Mouse (Mus musculus) liver, embryonic 16.5 days (tissue): ENCODE measurements around the gene Tmem263. TPM values are rescaled to one million over a fixed set of nuclear protein-coding genes. Genes with fewer than 3 reads are reported as not detected.
A peak's percentile ranks its signal among the peaks of the same experiment; 100 is the strongest.

Experiments
- ATAC-seq: fragments of 200-750 bp; cut with Nextera tagmentation; 2 replicates; pipeline ENCODE4 v1.8.0; 2017; ENCODE audit warnings: low read depth, mild to moderate bottlenecking, moderate number of reproducible peaks, moderate library complexity
- H3K27ac ChIP-seq: fragments of 300-500 bp; sonication (generic); 2 replicates; pipeline ENCODE4 v1.5.1; 2014; ENCODE audit warnings: mild to moderate bottlenecking, low read length
- H3K27me3 ChIP-seq: fragments of 300-500 bp; sonication (generic); 2 replicates; pipeline ENCODE4 v1.6.1; 2014; ENCODE audit warnings: low read depth, low read length, mixed read lengths; ENCODE audit not compliant: control insufficient read depth, insufficient read depth
- H3K36me3 ChIP-seq: fragments of 300-500 bp; sonication (generic); 2 replicates; pipeline ENCODE4 v1.6.1; 2014; ENCODE audit warnings: mild to moderate bottlenecking; ENCODE audit not compliant: control insufficient read depth, insufficient read depth
- H3K4me1 ChIP-seq: fragments of 300-500 bp; sonication (generic); 2 replicates; pipeline ENCODE4 v1.6.1; 2014; ENCODE audit warnings: low read depth, low read length, mixed read lengths; ENCODE audit not compliant: control insufficient read depth
- H3K4me2 ChIP-seq: fragments of 300-500 bp; sonication (generic); 2 replicates; pipeline ENCODE4 v1.6.1; 2014; ENCODE audit warnings: low read depth, low read length, mixed read lengths
- H3K4me3 ChIP-seq: fragments of 300-500 bp; sonication (generic); 2 replicates; pipeline ENCODE4 v1.5.1; 2014; ENCODE audit warnings: low read depth, mild to moderate bottlenecking, low read length
- H3K9ac ChIP-seq: fragments of 300-500 bp; sonication (generic); 2 replicates; pipeline ENCODE4 v1.6.1; 2014; ENCODE audit warnings: low read depth, low read length
- H3K9me3 ChIP-seq: fragments of 300-500 bp; sonication (generic); replicated peaks from 2 replicates; pipeline ENCODE4 v1.6.1; 2016; ENCODE audit warnings: low read length; ENCODE audit not compliant: control insufficient read depth
- WGBS: fragments of 180-500 bp; shearing (Covaris S2); extraction: QIAGEN DNeasy Blood & Tissue Kit; methylation state at CpG from one replicate; pipeline ENCODE4 v1.1.7; 2014; ENCODE audit not compliant: insufficient replicate concordance; 5-methylcytosine and 5-hydroxymethylcytosine counted together
- polyA plus RNA-seq: library from polyadenylated mRNA; unstranded; fragments of >200 nt; fragmentation: Nextera tagmentation; extraction: Ambion mirVana; gene quantifications from 2 replicates; pipeline ENCODE4 v1.2.1, GENCODE M21; 2015

The Tmem263 gene
- polyA plus RNA-seq, 1 experiment from 2014 or later = 16.7 TPM

GRCm38 (mm10) chr10:85128453-85128852 is 26.0 kb downstream of the Tmem263 start:
- H3K9ac ChIP-seq = peak overlapping the region; percentile 46; the same call in 1 of the 2 replicates
- no peaks in the 10 kb centered on the region for H3K27me3 ChIP-seq
- H3K4me1 ChIP-seq = peaks cover 12% of the 10 kb centered on the region
- no peaks in the 10 kb centered on the region for H3K9me3 ChIP-seq
- H3K36me3 ChIP-seq = no peaks in the 10 kb centered on the region
- WGBS = 8% methylated on average over 7 of the region's 7 CpGs
- H3K27ac ChIP-seq = 0 out of 2 replicates have a peak overlapping the region, but pooled peaks have one; percentile 31
- peak overlapping the region; percentile 70 for H3K4me2 ChIP-seq
- ATAC-seq = 0 out of 2 replicates have a peak, but pooled peaks have one; percentile 10
- H3K4me3 ChIP-seq = peak overlapping the region; percentile 68

DNA sequence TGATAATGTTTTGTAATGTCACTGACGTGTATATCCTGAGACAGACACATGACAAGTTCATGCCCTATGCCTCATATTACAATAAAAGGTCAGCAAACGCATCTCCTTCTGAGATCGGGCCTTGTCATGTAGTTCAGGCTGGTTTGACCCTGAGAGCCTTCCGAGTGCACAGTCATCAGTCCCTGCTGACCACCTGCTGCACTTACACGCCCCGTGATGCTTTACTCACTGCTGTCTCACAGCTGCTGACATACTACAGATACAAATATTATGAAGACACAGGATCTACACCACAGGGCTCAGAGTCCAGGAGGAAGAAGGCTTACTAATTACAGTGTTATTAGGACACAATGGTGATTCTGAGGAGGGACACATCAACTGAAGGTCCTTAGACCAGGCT is 34.1 kb downstream of the Tmem263 start:
- no peak overlapping the region for H3K4me2 ChIP-seq
- no peaks in the 10 kb centered on the region for H3K36me3 ChIP-seq
- no peaks in the 10 kb centered on the region for H3K9me3 ChIP-seq
- H3K9ac ChIP-seq = no peak overlapping the region
- no peak overlapping the region for H3K4me3 ChIP-seq
- ATAC-seq = no peak
- no peaks in the 10 kb centered on the region for H3K4me1 ChIP-seq
- no peaks in the 10 kb centered on the region for H3K27me3 ChIP-seq
- WGBS = 70% methylated on average over 6 of the region's 6 CpGs
- H3K27ac ChIP-seq = no peak overlapping the region

GRCm38 (mm10) chr10:85141465-85141864 is 39.0 kb downstream of the Tmem263 start:
- Histone ChIP-seq H3K27me3 (no peaks in the 10 kb centered on the region), H3K36me3 (no peaks in the 10 kb centered on the region), H3K4me3 (no peak overlapping the region), H3K9me3 (no peaks in the 10 kb centered on the region), H3K9ac (no peak overlapping the region), H3K4me2 (no peak overlapping the region), H3K27ac (no peak overlapping the region), H3K4me1 (no peaks in the 10 kb centered on the region)
- ATAC-seq = no peak
- 66% methylated on average over 9 of the region's 9 CpGs for WGBS

- Histone ChIP-seq H3K27ac (no peak overlapping the region), H3K36me3 (no peaks in the 10 kb centered on the region), H3K4me3 (no peak overlapping the region), H3K4me2 (no peak overlapping the region), H3K9me3 (no peaks in the 10 kb centered on the region), H3K27me3 (no peaks in the 10 kb centered on the region), H3K9ac (no peak overlapping the region), H3K4me1 (no peaks in the 10 kb centered on the region)
- no peak for ATAC-seq
- 72% methylated on average over 14 of the region's 14 CpGs for WGBS
Measured at GRCm38 (mm10) chr10:85146282-85146681, 43.9 kb downstream of the Tmem263 start.

GRCm38 (mm10) chr10:85149226-85149625 is 46.8 kb downstream of the Tmem263 start:
- H3K9ac ChIP-seq = no peak overlapping the region
- H3K9me3 ChIP-seq = no peaks in the 10 kb centered on the region
- H3K4me1 ChIP-seq = no peaks in the 10 kb centered on the region
- H3K27ac ChIP-seq = no peak overlapping the region
- ATAC-seq = no peak
- H3K4me2 ChIP-seq = no peak overlapping the region
- H3K27me3 ChIP-seq = no peaks in the 10 kb centered on the region
- no peak overlapping the region for H3K4me3 ChIP-seq
- H3K36me3 ChIP-seq = no peaks in the 10 kb centered on the region
- WGBS = 67% methylated on average over 5 of the region's 5 CpGs

DNA sequence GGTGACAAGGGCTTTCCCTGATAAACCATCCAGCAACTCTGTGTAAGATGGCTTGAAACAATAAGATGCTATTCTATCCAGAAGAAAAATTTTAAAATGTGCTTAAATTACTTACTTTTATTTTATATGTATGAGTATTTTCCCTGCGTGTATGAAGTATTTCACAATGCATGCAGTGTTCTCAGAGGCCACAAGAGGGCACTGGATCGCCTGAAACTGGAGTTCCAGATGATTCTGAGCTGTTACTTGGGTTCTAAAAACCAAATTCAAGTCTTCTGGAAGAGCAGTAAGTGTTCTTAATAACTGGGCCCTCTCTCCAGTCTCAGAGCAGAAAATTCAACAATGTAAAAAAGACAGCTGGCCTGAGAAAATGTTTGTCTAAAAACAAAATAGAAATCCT is 51.8 kb downstream of the Tmem263 start:
- Histone ChIP-seq H3K27me3 (no peaks in the 10 kb centered on the region), H3K4me3 (no peak overlapping the region), H3K9me3 (no peaks in the 10 kb centered on the region), H3K27ac (no peak overlapping the region), H3K4me2 (no peak overlapping the region), H3K9ac (no peak overlapping the region), H3K4me1 (no peaks in the 10 kb centered on the region), H3K36me3 (no peaks in the 10 kb centered on the region)
- 5% methylated on average over 2 of the region's 2 CpGs for WGBS
- ATAC-seq = no peak

- Histone ChIP-seq H3K27ac (no peak overlapping the region), H3K4me3 (no peak overlapping the region), H3K36me3 (no peaks in the 10 kb centered on the region), H3K9me3 (no peaks in the 10 kb centered on the region), H3K4me1 (no peaks in the 10 kb centered on the region), H3K9ac (no peak overlapping the region), H3K4me2 (no peak overlapping the region), H3K27me3 (no peaks in the 10 kb centered on the region)
- ATAC-seq = no peak
- 72% methylated on average over 7 of the region's 7 CpGs for WGBS
Measured at GRCm38 (mm10) chr10:85157451-85157850, 55.0 kb downstream of the Tmem263 start.

- no peak overlapping the region for H3K9ac ChIP-seq
- H3K27me3 ChIP-seq = no peaks in the 10 kb centered on the region
- no peak overlapping the region for H3K4me2 ChIP-seq
- no peak overlapping the region for H3K4me3 ChIP-seq
- H3K36me3 ChIP-seq = no peaks in the 10 kb centered on the region
- H3K4me1 ChIP-seq = no peaks in the 10 kb centered on the region
- WGBS = 48% methylated on average over 1 of the region's 1 CpGs
- H3K9me3 ChIP-seq = no peaks in the 10 kb centered on the region
- no peak for ATAC-seq
- H3K27ac ChIP-seq = no peak overlapping the region
Measured at GRCm38 (mm10) chr10:85159989-85160619, 57.7 kb downstream of the Tmem263 start.

- Histone ChIP-seq H3K27me3 (no peaks in the 10 kb centered on the region), H3K4me3 (no peak overlapping the region), H3K36me3 (no peaks in the 10 kb centered on the region), H3K27ac (no peak overlapping the region), H3K4me1 (no peaks in the 10 kb centered on the region), H3K4me2 (no peak overlapping the region), H3K9ac (no peak overlapping the region), H3K9me3 (no peaks in the 10 kb centered on the region)
- WGBS = 52% methylated on average over 5 of the region's 5 CpGs
- ATAC-seq = peak; percentile 69
Measured at GRCm38 (mm10) chr10:85161745-85162351, 59.4 kb downstream of the Tmem263 start.
